Mouse (Mus musculus) Muller cell, postnatal 12 days (primary cell): ENCODE data around the gene Peg10.

Source experiments
- DNase-seq: peaks from one replicate; pipeline ENCODE4 v3.0.0-alpha.2; 2015; ENCODE audit errors: inconsistent ontology term

Gene Peg10

GRCm38 (mm10) chr6:4746696-4747439, at the start of gene Peg10, which contains the start of gene Sgce:
Gene Peg10 (plus strand): TSS chr6:4747306.
Gene Sgce (minus strand): TSS chr6:4747207.
- DNase-seq = peak; percentile 80

GRCm38 (mm10) chr6:4701641-4702040, 45.5 kb upstream of the Peg10 start:
- no peak for DNase-seq

GRCm38 (mm10) chr6:4703908-4704307, 43.2 kb upstream of the Peg10 start:
- no peak for DNase-seq

GRCm38 (mm10) chr6:4706415-4706814, 40.7 kb upstream of the Peg10 start:
- no peak for DNase-seq

GRCm38 (mm10) chr6:4708971-4709370, 38.1 kb upstream of the Peg10 start:
- DNase-seq = peak; percentile 89

- no peak for DNase-seq
These were observed 30.9 kb upstream of the Peg10 start for GRCm38 (mm10) chr6:4716171-4716570.

GRCm38 (mm10) chr6:4717344-4717743, 29.8 kb upstream of the Peg10 start:
- DNase-seq = no peak

GRCm38 (mm10) chr6:4722142-4722541, 25.0 kb upstream of the Peg10 start:
- no peak for DNase-seq

GRCm38 (mm10) chr6:4722739-4723138, 24.4 kb upstream of the Peg10 start:
- no peak for DNase-seq

- no peak for DNase-seq
These were observed 22.9 kb upstream of the Peg10 start for GRCm38 (mm10) chr6:4723998-4724757.

GRCm38 (mm10) chr6:4728305-4728704, 18.8 kb upstream of the Peg10 start:
- no peak for DNase-seq

GRCm38 (mm10) chr6:4731675-4732074, 15.4 kb upstream of the Peg10 start:
- DNase-seq = no peak

- DNase-seq = no peak
These were observed 13.9 kb upstream of the Peg10 start for GRCm38 (mm10) chr6:4733208-4733607.

- no peak for DNase-seq
These were observed 10.7 kb upstream of the Peg10 start for GRCm38 (mm10) chr6:4736372-4736771.

- no peak for DNase-seq
These were observed 9.0 kb upstream of the Peg10 start for GRCm38 (mm10) chr6:4738034-4738629.

- DNase-seq = no peak
These were observed 8.4 kb upstream of the Peg10 start for GRCm38 (mm10) chr6:4738717-4739116.

GRCm38 (mm10) chr6:4739522-4740355, 7.4 kb upstream of the Peg10 start:
- DNase-seq = peak; percentile 60

- peak; percentile 76 for DNase-seq
These were observed 6.6 kb upstream of the Peg10 start for GRCm38 (mm10) chr6:4740511-4740910.

GRCm38 (mm10) chr6:4746036-4746695, 940 bp upstream of the Peg10 start:
- DNase-seq = no peak

- DNase-seq = peak; percentile 60
These were observed 785 bp downstream of the Peg10 start for GRCm38 (mm10) chr6:4747677-4748505.
